Mouse (Mus musculus): ENCODE measurements around the gene Ppargc1a. TPM values are rescaled to one million over a fixed set of nuclear protein-coding genes. Genes with fewer than 3 reads are reported as not detected.

The Ppargc1a gene
- polyA plus RNA-seq, 1 experiment from 2014 or later = 5.4 TPM

DNA sequence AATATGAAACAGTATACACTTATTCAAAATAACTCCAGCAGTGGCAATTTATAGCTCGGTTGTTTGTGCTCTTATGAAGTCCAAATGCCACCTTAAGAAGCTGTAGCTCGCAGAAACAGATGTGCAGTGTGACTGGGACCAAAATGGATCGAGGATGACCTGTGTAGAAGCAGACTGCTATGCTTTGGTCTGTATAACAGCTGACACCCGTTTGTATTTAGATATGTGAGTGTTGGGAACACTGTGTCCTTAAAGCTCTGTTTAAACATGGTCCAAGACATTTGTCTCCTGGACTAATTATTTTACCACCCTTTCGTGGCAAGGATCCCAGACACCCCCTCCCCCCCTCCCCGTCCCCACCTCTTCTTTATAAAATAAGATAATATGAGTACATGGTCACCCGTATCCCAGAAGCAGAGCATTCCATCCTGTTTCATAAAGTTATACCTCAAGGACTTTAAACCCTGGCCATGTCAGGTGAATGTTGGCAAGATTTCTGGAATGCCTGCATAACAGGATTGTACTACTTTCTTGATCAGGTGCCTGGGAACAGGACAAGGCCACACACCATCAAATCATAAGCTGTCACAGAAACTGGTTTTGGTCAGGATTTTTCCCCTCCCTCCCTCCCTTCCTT is 30.4 kb downstream of the Ppargc1a start:
- H3K4me2 ChIP-seq (ENCODE audit: low read length) = no peak overlapping the region
- H3K27me3 ChIP-seq (replicated peaks; ENCODE audit: control insufficient read depth, insufficient read depth, low read length) = no peaks in the 10 kb centered on the region
- no peaks in the 10 kb centered on the region for H3K36me3 ChIP-seq (ENCODE audit: control insufficient read depth, insufficient read depth, low read length)
- H3K27ac ChIP-seq (ENCODE audit: low read depth, low read length) = no peak overlapping the region
- H3K9me3 ChIP-seq (replicated peaks; ENCODE audit: control insufficient read depth, low read length) = no peaks in the 10 kb centered on the region
- H3K4me1 ChIP-seq (ENCODE audit: control insufficient read depth, insufficient read depth, low read length) = peaks cover 2% of the 10 kb centered on the region; the same call in 1 of the 2 replicates
- WGBS = 79% methylated on average over 7 of the region's 7 CpGs
- DNase-seq (ENCODE audit: low spot score) = no peak
- no peak overlapping the region for H3K4me3 ChIP-seq (ENCODE audit: low read depth, low read length)
- no peak overlapping the region for H3K9ac ChIP-seq (ENCODE audit: low read length)
- ATAC-seq = no peak

GRCm38 (mm10) chr5:51534456-51534855 is 33.1 kb downstream of the Ppargc1a start:
- Histone ChIP-seq H3K36me3 (ENCODE audit: control insufficient read depth, insufficient read depth, low read length) (no peaks in the 10 kb centered on the region), H3K4me2 (ENCODE audit: low read length) (no peak overlapping the region), H3K9ac (ENCODE audit: low read length) (no peak overlapping the region), H3K9me3 (replicated peaks; ENCODE audit: control insufficient read depth, low read length) (no peaks in the 10 kb centered on the region), H3K4me1 (ENCODE audit: control insufficient read depth, insufficient read depth, low read length) (peaks cover 2% of the 10 kb centered on the region; the same call in 1 of the 2 replicates), H3K27ac (ENCODE audit: low read depth, low read length) (no peak overlapping the region), H3K27me3 (replicated peaks; ENCODE audit: control insufficient read depth, insufficient read depth, low read length) (no peaks in the 10 kb centered on the region), H3K4me3 (ENCODE audit: low read depth, low read length) (no peak overlapping the region)
- ATAC-seq (no peak), DNase-seq (ENCODE audit: low spot score) (no peak)
- 81% methylated on average over 1 of the region's 1 CpGs for WGBS

GRCm38 (mm10) chr5:51531286-51531685 is 36.2 kb downstream of the Ppargc1a start:
- no peaks in the 10 kb centered on the region for H3K4me1 ChIP-seq (ENCODE audit: control insufficient read depth, insufficient read depth, low read length)
- no peak overlapping the region for H3K4me3 ChIP-seq (ENCODE audit: low read depth, low read length)
- ATAC-seq (no peak), DNase-seq (ENCODE audit: low spot score) (no peak)
- no peaks in the 10 kb centered on the region for H3K27me3 ChIP-seq (replicated peaks; ENCODE audit: control insufficient read depth, insufficient read depth, low read length)
- WGBS = 79% methylated on average over 1 of the region's 1 CpGs
- H3K9ac ChIP-seq (ENCODE audit: low read length) = no peak overlapping the region
- no peaks in the 10 kb centered on the region for H3K9me3 ChIP-seq (replicated peaks; ENCODE audit: control insufficient read depth, low read length)
- no peak overlapping the region for H3K4me2 ChIP-seq (ENCODE audit: low read length)
- H3K27ac ChIP-seq (ENCODE audit: low read depth, low read length) = no peak overlapping the region
- no peaks in the 10 kb centered on the region for H3K36me3 ChIP-seq (ENCODE audit: control insufficient read depth, insufficient read depth, low read length)

- no peak overlapping the region for H3K4me2 ChIP-seq (ENCODE audit: low read length)
- H3K27me3 ChIP-seq (replicated peaks; ENCODE audit: control insufficient read depth, insufficient read depth, low read length) = no peaks in the 10 kb centered on the region
- H3K4me3 ChIP-seq (ENCODE audit: low read depth, low read length) = no peak overlapping the region
- H3K36me3 ChIP-seq (ENCODE audit: control insufficient read depth, insufficient read depth, low read length) = no peaks in the 10 kb centered on the region
- DNase-seq (ENCODE audit: low spot score) (no peak), ATAC-seq (no peak)
- H3K27ac ChIP-seq (ENCODE audit: low read depth, low read length) = no peak overlapping the region
- no peaks in the 10 kb centered on the region for H3K4me1 ChIP-seq (ENCODE audit: control insufficient read depth, insufficient read depth, low read length)
- no peak overlapping the region for H3K9ac ChIP-seq (ENCODE audit: low read length)
- no peaks in the 10 kb centered on the region for H3K9me3 ChIP-seq (replicated peaks; ENCODE audit: control insufficient read depth, low read length)
- WGBS = 79% methylated on average over 2 of the region's 2 CpGs
Observed at GRCm38 (mm10) chr5:51529444-51529843, 38.1 kb downstream of the Ppargc1a start.

- H3K27ac ChIP-seq (ENCODE audit: low read depth, low read length) = no peak overlapping the region
- no peak overlapping the region for H3K4me3 ChIP-seq (ENCODE audit: low read depth, low read length)
- no peaks in the 10 kb centered on the region for H3K9me3 ChIP-seq (replicated peaks; ENCODE audit: control insufficient read depth, low read length)
- H3K4me2 ChIP-seq (ENCODE audit: low read length) = no peak overlapping the region
- DNase-seq (ENCODE audit: low spot score) = no peak
- no peaks in the 10 kb centered on the region for H3K4me1 ChIP-seq (ENCODE audit: control insufficient read depth, insufficient read depth, low read length)
- no peak overlapping the region for H3K9ac ChIP-seq (ENCODE audit: low read length)
- no peak for ATAC-seq
- H3K36me3 ChIP-seq (ENCODE audit: control insufficient read depth, insufficient read depth, low read length) = no peaks in the 10 kb centered on the region
- no peaks in the 10 kb centered on the region for H3K27me3 ChIP-seq (replicated peaks; ENCODE audit: control insufficient read depth, insufficient read depth, low read length)
Observed at GRCm38 (mm10) chr5:51528165-51528498, 39.4 kb downstream of the Ppargc1a start.

DNA sequence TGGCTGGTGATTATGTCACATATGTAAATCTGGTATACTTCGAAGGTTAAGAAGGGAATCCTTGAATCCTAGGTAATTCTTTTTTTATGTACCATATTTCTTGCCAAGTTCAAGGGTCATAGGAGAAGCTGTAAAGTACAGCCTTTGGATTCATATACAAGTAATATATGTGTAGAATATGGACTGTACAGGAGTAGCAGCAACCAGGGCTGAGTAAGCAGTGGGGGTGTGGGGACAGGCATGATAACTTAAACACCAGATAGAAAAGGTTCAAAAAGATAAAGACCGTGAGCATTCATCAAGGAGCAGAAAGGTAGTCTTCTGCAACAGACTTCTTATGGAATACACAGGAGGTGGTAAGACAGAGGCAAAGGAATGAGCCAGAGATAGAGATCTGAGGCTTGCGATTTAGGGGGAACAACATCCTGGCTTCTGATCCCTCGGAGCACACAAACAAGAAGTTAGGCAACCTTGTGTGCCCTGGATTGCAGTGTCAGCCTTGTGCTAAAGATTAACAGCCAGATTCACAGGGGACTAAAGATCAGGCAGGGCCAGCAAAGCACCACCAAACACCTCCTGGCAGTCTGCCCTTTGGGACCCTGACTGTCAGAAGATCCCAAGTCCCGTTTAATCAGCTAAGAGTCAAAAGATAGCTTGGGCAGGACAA is 39.9 kb downstream of the Ppargc1a start:
- Histone ChIP-seq H3K27ac (ENCODE audit: low read depth, low read length) (no peak overlapping the region), H3K4me2 (ENCODE audit: low read length) (no peak overlapping the region), H3K36me3 (ENCODE audit: control insufficient read depth, insufficient read depth, low read length) (no peaks in the 10 kb centered on the region), H3K4me1 (ENCODE audit: control insufficient read depth, insufficient read depth, low read length) (no peaks in the 10 kb centered on the region), H3K4me3 (ENCODE audit: low read depth, low read length) (no peak overlapping the region), H3K9ac (ENCODE audit: low read length) (no peak overlapping the region), H3K9me3 (replicated peaks; ENCODE audit: control insufficient read depth, low read length) (no peaks in the 10 kb centered on the region), H3K27me3 (replicated peaks; ENCODE audit: control insufficient read depth, insufficient read depth, low read length) (no peaks in the 10 kb centered on the region)
- WGBS = 84% methylated on average over 5 of the region's 5 CpGs
- ATAC-seq (no peak), DNase-seq (ENCODE audit: low spot score) (no peak)

DNA sequence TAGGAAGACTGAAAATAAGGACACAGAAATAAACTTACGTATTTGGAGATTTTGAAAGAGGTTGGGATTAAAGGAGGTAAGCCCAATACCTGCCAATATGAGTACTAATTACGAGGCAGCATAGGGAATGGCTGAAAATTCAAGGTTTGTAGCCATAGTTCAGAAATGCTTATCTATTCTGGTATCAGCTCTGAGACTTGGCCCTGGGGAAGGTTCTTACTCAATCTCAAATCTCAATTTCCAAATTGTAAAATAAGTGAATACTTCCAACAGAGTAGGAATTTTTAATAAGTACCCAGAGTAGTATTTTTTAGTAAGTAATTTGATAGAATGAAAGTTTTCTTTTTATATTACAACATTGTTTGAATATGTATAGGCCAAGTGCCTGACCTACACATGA is 41.7 kb downstream of the Ppargc1a start:
- Histone ChIP-seq H3K36me3 (ENCODE audit: control insufficient read depth, insufficient read depth, low read length) (no peaks in the 10 kb centered on the region), H3K9ac (ENCODE audit: low read length) (no peak overlapping the region), H3K4me1 (ENCODE audit: control insufficient read depth, insufficient read depth, low read length) (no peaks in the 10 kb centered on the region), H3K4me2 (ENCODE audit: low read length) (no peak overlapping the region), H3K4me3 (ENCODE audit: low read depth, low read length) (no peak overlapping the region), H3K27me3 (replicated peaks; ENCODE audit: control insufficient read depth, insufficient read depth, low read length) (no peaks in the 10 kb centered on the region), H3K9me3 (replicated peaks; ENCODE audit: control insufficient read depth, low read length) (no peaks in the 10 kb centered on the region), H3K27ac (ENCODE audit: low read depth, low read length) (no peak overlapping the region)
- ATAC-seq = no peak
- no peak for DNase-seq (ENCODE audit: low spot score)
- WGBS = 92% methylated on average over 2 of the region's 2 CpGs

DNA sequence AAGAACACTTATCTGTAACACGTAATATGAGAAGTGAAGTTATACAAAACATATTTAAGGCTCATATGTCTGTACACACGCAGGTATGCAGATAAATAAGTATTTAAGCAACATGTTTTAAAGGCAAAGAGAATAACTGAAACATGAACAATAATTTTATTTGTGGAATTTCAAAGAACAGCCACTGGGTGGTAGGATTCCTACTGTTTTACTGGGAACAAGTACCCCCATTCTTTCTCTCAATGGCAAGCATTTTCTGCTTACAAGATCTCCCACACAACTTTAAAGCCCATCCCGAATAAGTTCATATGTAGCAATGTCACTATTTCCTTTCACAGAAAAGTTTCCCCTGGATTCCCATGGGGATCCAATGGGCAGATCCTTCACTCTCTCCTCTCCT is 46.7 kb downstream of the Ppargc1a start:
- Histone ChIP-seq H3K4me1 (ENCODE audit: control insufficient read depth, insufficient read depth, low read length) (no peaks in the 10 kb centered on the region), H3K4me3 (ENCODE audit: low read depth, low read length) (no peak overlapping the region), H3K27ac (ENCODE audit: low read depth, low read length) (no peak overlapping the region), H3K9me3 (replicated peaks; ENCODE audit: control insufficient read depth, low read length) (no peaks in the 10 kb centered on the region), H3K9ac (ENCODE audit: low read length) (no peak overlapping the region), H3K27me3 (replicated peaks; ENCODE audit: control insufficient read depth, insufficient read depth, low read length) (no peaks in the 10 kb centered on the region), H3K4me2 (ENCODE audit: low read length) (no peak overlapping the region), H3K36me3 (ENCODE audit: control insufficient read depth, insufficient read depth, low read length) (no peaks in the 10 kb centered on the region)
- DNase-seq (ENCODE audit: low spot score) = peak; percentile 15
- WGBS = 90% methylated on average over 3 of the region's 3 CpGs
- ATAC-seq = no peak

DNA sequence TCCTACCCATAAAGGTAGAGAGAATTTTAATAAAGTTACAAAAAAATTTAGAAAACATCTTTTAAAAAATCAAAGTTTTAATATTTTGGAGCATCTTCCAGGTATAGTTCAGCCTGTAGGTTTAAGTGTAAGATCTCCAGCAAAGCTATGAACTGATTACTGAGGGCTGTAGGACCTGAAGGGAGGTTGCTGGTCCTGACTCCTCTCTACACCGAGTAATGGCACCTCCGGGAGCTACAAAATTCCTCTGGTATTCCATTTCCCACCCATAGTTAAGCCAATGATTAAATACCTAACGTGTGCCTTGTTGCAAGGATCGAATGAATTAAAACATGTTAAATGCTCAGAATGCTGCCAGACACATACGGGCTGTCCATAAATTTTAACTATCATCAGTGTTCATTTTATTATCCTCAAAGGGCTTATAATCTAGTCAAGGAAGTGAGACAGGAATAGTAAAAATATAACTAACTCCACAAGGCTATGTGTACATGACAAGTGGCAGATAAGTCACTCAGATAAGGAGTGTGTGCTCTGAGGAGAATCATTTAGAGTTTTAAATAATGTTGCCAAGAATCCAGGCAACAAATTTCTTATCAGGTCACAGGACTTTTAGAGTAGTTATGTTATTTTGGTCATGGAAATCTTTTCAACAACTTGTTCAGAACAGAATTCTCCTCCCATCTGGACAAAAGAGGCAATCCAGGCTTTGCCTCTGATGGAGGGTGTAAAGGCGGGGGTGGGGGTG is 49.9 kb downstream of the Ppargc1a start:
- Histone ChIP-seq H3K4me1 (ENCODE audit: control insufficient read depth, insufficient read depth, low read length) (no peaks in the 10 kb centered on the region), H3K27me3 (replicated peaks; ENCODE audit: control insufficient read depth, insufficient read depth, low read length) (no peaks in the 10 kb centered on the region), H3K4me3 (ENCODE audit: low read depth, low read length) (no peak overlapping the region), H3K27ac (ENCODE audit: low read depth, low read length) (no peak overlapping the region), H3K9ac (ENCODE audit: low read length) (no peak overlapping the region), H3K9me3 (replicated peaks; ENCODE audit: control insufficient read depth, low read length) (no peaks in the 10 kb centered on the region), H3K4me2 (ENCODE audit: low read length) (no peak overlapping the region), H3K36me3 (ENCODE audit: control insufficient read depth, insufficient read depth, low read length) (no peaks in the 10 kb centered on the region)
- DNase-seq (ENCODE audit: low spot score) (no peak), ATAC-seq (no peak)
- 93% methylated on average over 6 of the region's 6 CpGs for WGBS
